Mouse (Mus musculus): ENCODE measurements around the gene Hacd4.

DNA sequence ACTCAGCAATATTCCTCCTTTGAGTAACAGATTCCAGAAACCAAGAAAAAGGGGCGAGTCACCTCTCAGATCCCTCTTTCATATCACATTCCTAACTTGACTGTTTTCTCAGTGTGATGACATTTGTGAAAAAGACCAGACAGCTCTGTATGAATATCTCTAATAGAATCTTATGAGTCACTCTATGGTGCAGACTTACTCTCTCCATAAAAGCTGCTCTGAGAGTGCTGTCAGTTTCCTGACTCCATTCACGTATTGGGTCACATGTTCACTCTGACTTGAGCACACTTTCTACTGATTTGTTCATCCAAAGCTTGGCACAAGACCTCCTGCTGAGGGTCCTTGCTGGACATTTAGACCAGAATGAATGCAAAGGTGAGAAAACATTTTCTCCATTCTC is 10.2 kb upstream of the Hacd4 start:
- TF ChIP-seq CTCF (IDR thresholded peaks at IDR 0.05; ENCODE audit: borderline replicate concordance, insufficient read depth, low read depth, low read length): no peak
- no peak for TF ChIP-seq POLR2A (IDR thresholded peaks at IDR 0.05; ENCODE audit: borderline replicate concordance, insufficient read depth, low read length)
